Mouse (Mus musculus): ENCODE measurements around the gene Nipal3.

DNA sequence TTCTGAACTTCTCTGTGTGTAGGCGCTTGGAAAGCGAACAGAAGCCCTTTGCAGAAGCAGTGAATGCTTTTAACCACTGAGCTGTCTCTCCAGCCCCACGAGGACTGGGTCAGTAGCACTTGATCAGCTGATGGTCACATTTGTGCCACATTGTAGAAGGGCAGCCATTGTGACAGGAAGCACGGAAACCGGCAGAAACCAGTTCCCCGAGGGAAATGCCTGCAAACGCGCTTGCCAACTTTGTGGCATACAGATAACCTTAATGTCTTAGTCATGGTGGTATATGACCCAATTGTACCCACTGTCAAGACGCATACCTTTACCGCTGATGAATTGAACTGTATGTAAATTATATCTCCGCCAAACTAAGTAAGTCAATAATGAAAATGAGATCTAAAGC is 11.0 kb upstream of the Nipal3 start:
- TF ChIP-seq CTCF (IDR thresholded peaks at IDR 0.05; ENCODE audit: borderline replicate concordance, extremely low read depth, insufficient read depth, insufficient read length) (no peak), POLR2A (IDR thresholded peaks at IDR 0.05; ENCODE audit: borderline replicate concordance, extremely low read depth, insufficient read depth, insufficient read length, poor library complexity, severe bottlenecking) (no peak)
